Mouse (Mus musculus): ENCODE data around the gene Zbed6.
"Not testable (repeated sequence)": the region's sequence is repeated elsewhere in the genome, so short reads cannot be mapped to it uniquely, and the experiment has no call there.

Zbed6 gene

GRCm38 (mm10) chr1:133660466-133661202 lies at the start of gene Zbed6:
TSS of gene Zbed6 (minus strand) at chr1:133660885.
- peak; percentile 49 for DNase-seq (ENCODE audit: low read depth, low spot score)

GRCm38 (mm10) chr1:133709292-133709691 lies 48.6 kb upstream of the Zbed6 start:
- no peak for DNase-seq (ENCODE audit: low read depth, low spot score)

GRCm38 (mm10) chr1:133701824-133702223 lies 41.1 kb upstream of the Zbed6 start:
- not testable (repeated sequence) for DNase-seq (ENCODE audit: low read depth, low spot score)

GRCm38 (mm10) chr1:133697935-133698620 lies 37.4 kb upstream of the Zbed6 start:
- no peak for DNase-seq (ENCODE audit: low read depth, low spot score)

GRCm38 (mm10) chr1:133695901-133696300 lies 35.2 kb upstream of the Zbed6 start:
- peak; percentile 17 for DNase-seq (ENCODE audit: low read depth, low spot score)

- DNase-seq (ENCODE audit: low read depth, low spot score) = no peak
Observed at GRCm38 (mm10) chr1:133694876-133695275, 34.2 kb upstream of the Zbed6 start.

- no peak for DNase-seq (ENCODE audit: low read depth, low spot score)
Observed at GRCm38 (mm10) chr1:133694301-133694700, 33.6 kb upstream of the Zbed6 start.

- DNase-seq (ENCODE audit: low read depth, low spot score) = no peak
Observed at GRCm38 (mm10) chr1:133693536-133694114, 32.9 kb upstream of the Zbed6 start.

GRCm38 (mm10) chr1:133692195-133692594 lies 31.5 kb upstream of the Zbed6 start:
- DNase-seq (ENCODE audit: low read depth, low spot score) = no peak

GRCm38 (mm10) chr1:133691046-133691445 lies 30.4 kb upstream of the Zbed6 start:
- no peak for DNase-seq (ENCODE audit: low read depth, low spot score)

- DNase-seq (ENCODE audit: low read depth, low spot score) = no peak
Observed at GRCm38 (mm10) chr1:133689897-133690296, 29.2 kb upstream of the Zbed6 start, which contains the start of gene Lax1. TSS of gene Lax1 (minus strand) at chr1:133690108.

- no peak for DNase-seq (ENCODE audit: low read depth, low spot score)
Observed at GRCm38 (mm10) chr1:133688301-133688700, 27.6 kb upstream of the Zbed6 start.

GRCm38 (mm10) chr1:133685749-133686519 lies 25.2 kb upstream of the Zbed6 start:
- DNase-seq (ENCODE audit: low read depth, low spot score) = no peak

- DNase-seq (ENCODE audit: low read depth, low spot score) = no peak
Observed at GRCm38 (mm10) chr1:133671801-133672200, 11.1 kb upstream of the Zbed6 start.

GRCm38 (mm10) chr1:133671266-133671665 lies 10.6 kb upstream of the Zbed6 start:
- no peak for DNase-seq (ENCODE audit: low read depth, low spot score)

GRCm38 (mm10) chr1:133670776-133671175 lies 10.1 kb upstream of the Zbed6 start:
- no peak for DNase-seq (ENCODE audit: low read depth, low spot score)

GRCm38 (mm10) chr1:133670190-133670589 lies 9.5 kb upstream of the Zbed6 start:
- DNase-seq (ENCODE audit: low read depth, low spot score) = no peak

GRCm38 (mm10) chr1:133668618-133669017 lies 7.9 kb upstream of the Zbed6 start:
- no peak for DNase-seq (ENCODE audit: low read depth, low spot score)

GRCm38 (mm10) chr1:133667721-133668120 lies 7.0 kb upstream of the Zbed6 start:
- DNase-seq (ENCODE audit: low read depth, low spot score) = no peak

GRCm38 (mm10) chr1:133665713-133666112 lies 5.0 kb upstream of the Zbed6 start:
- DNase-seq (ENCODE audit: low read depth, low spot score) = not testable (repeated sequence)

GRCm38 (mm10) chr1:133664203-133664970 lies 3.7 kb upstream of the Zbed6 start:
- DNase-seq (ENCODE audit: low read depth, low spot score) = no peak
